Mouse (Mus musculus): ENCODE results near the gene Enox1. TPM values are rescaled to one million over a fixed set of nuclear protein-coding genes. Genes with fewer than 3 reads are reported as not detected.
"Not testable (repeated sequence)": the region's sequence is repeated elsewhere in the genome, so short reads cannot be mapped to it uniquely, and the experiment has no call there.

The Enox1 gene
- polyA plus RNA-seq, 1 experiment from 2014 or later = 0.09 TPM

GRCm38 (mm10) chr14:77524303-77524702, 367.7 kb downstream of the Enox1 start:
- Histone ChIP-seq H3K27ac (ENCODE audit: low read depth) (no peak overlapping the region), H3K9me3 (ENCODE audit: low read length) (no peaks in the 10 kb centered on the region), H3K4me1 (ENCODE audit: insufficient read depth) (peaks cover under 1% of the 10 kb centered on the region; the same call in 1 of the 2 replicates), H3K9ac (replicated peaks) (no peak overlapping the region), H3K36me3 (replicated peaks; ENCODE audit: insufficient read depth, low read length) (no peaks in the 10 kb centered on the region), H3K4me3 (ENCODE audit: low read depth, low read length) (no peak overlapping the region), H3K27me3 (ENCODE audit: insufficient read depth, low read length) (no peaks in the 10 kb centered on the region), H3K4me2 (ENCODE audit: low read depth, low read length) (no peak overlapping the region)
- WGBS (ENCODE audit: insufficient replicate concordance) = 32% methylated on average over 4 of the region's 4 CpGs
- TF ChIP-seq EP300 (IDR thresholded peaks at IDR 0.05; ENCODE audit: low read depth) (no peak), CTCF (IDR thresholded peaks at IDR 0.05; ENCODE audit: low read depth) (no peak)
- DNase-seq (no peak), ATAC-seq (no peak)

- H3K27me3 ChIP-seq (ENCODE audit: insufficient read depth, low read length) = no peaks in the 10 kb centered on the region
- H3K9ac ChIP-seq (replicated peaks) = no peak overlapping the region
- H3K27ac ChIP-seq (ENCODE audit: low read depth) = no peak overlapping the region
- no peaks in the 10 kb centered on the region for H3K36me3 ChIP-seq (replicated peaks; ENCODE audit: insufficient read depth, low read length)
- no peaks in the 10 kb centered on the region for H3K4me1 ChIP-seq (ENCODE audit: insufficient read depth)
- no peak for ATAC-seq
- no peak overlapping the region for H3K4me2 ChIP-seq (ENCODE audit: low read depth, low read length)
- WGBS (ENCODE audit: insufficient replicate concordance) = 71% methylated on average over 1 of the region's 1 CpGs
- no peaks in the 10 kb centered on the region for H3K9me3 ChIP-seq (ENCODE audit: low read length)
- DNase-seq = no peak
- no peak overlapping the region for H3K4me3 ChIP-seq (ENCODE audit: low read depth, low read length)
- TF ChIP-seq EP300 (IDR thresholded peaks at IDR 0.05; ENCODE audit: low read depth) (no peak), CTCF (IDR thresholded peaks at IDR 0.05; ENCODE audit: low read depth) (no peak)
Observed at GRCm38 (mm10) chr14:77526262-77526661, 369.7 kb downstream of the Enox1 start.

GRCm38 (mm10) chr14:77529201-77529600, 372.6 kb downstream of the Enox1 start:
- Histone ChIP-seq H3K9ac (replicated peaks) (no peak overlapping the region), H3K9me3 (ENCODE audit: low read length) (no peaks in the 10 kb centered on the region), H3K36me3 (replicated peaks; ENCODE audit: insufficient read depth, low read length) (no peaks in the 10 kb centered on the region), H3K4me1 (ENCODE audit: insufficient read depth) (no peaks in the 10 kb centered on the region), H3K4me3 (ENCODE audit: low read depth, low read length) (no peak overlapping the region), H3K4me2 (ENCODE audit: low read depth, low read length) (no peak overlapping the region), H3K27ac (ENCODE audit: low read depth) (no peak overlapping the region), H3K27me3 (ENCODE audit: insufficient read depth, low read length) (no peaks in the 10 kb centered on the region)
- ATAC-seq (no peak), DNase-seq (no peak)
- TF ChIP-seq CTCF (IDR thresholded peaks at IDR 0.05; ENCODE audit: low read depth) (no peak), EP300 (IDR thresholded peaks at IDR 0.05; ENCODE audit: low read depth) (no peak)
- 84% methylated on average over 9 of the region's 9 CpGs for WGBS (ENCODE audit: insufficient replicate concordance)

- Histone ChIP-seq H3K4me2 (ENCODE audit: low read depth, low read length) (no peak overlapping the region), H3K4me1 (ENCODE audit: insufficient read depth) (no peaks in the 10 kb centered on the region), H3K9ac (replicated peaks) (no peak overlapping the region), H3K27ac (ENCODE audit: low read depth) (no peak overlapping the region), H3K36me3 (replicated peaks; ENCODE audit: insufficient read depth, low read length) (no peaks in the 10 kb centered on the region), H3K4me3 (ENCODE audit: low read depth, low read length) (no peak overlapping the region), H3K9me3 (ENCODE audit: low read length) (no peaks in the 10 kb centered on the region), H3K27me3 (ENCODE audit: insufficient read depth, low read length) (no peaks in the 10 kb centered on the region)
- 74% methylated on average over 5 of the region's 5 CpGs for WGBS (ENCODE audit: insufficient replicate concordance)
- ATAC-seq (no peak), DNase-seq (no peak)
- TF ChIP-seq CTCF (IDR thresholded peaks at IDR 0.05; ENCODE audit: low read depth) (no peak), EP300 (IDR thresholded peaks at IDR 0.05; ENCODE audit: low read depth) (no peak)
Observed at GRCm38 (mm10) chr14:77529621-77530020, 373.1 kb downstream of the Enox1 start.

- Histone ChIP-seq H3K27ac (ENCODE audit: low read depth) (no peak overlapping the region), H3K36me3 (replicated peaks; ENCODE audit: insufficient read depth, low read length) (no peaks in the 10 kb centered on the region), H3K4me2 (ENCODE audit: low read depth, low read length) (no peak overlapping the region), H3K4me1 (ENCODE audit: insufficient read depth) (no peaks in the 10 kb centered on the region), H3K9me3 (ENCODE audit: low read length) (no peaks in the 10 kb centered on the region), H3K27me3 (ENCODE audit: insufficient read depth, low read length) (no peaks in the 10 kb centered on the region), H3K4me3 (ENCODE audit: low read depth, low read length) (no peak overlapping the region), H3K9ac (replicated peaks) (no peak overlapping the region)
- DNase-seq (peak; percentile 22), ATAC-seq (no peak)
- TF ChIP-seq EP300 (IDR thresholded peaks at IDR 0.05; ENCODE audit: low read depth) (no peak), CTCF (IDR thresholded peaks at IDR 0.05; ENCODE audit: low read depth) (peak; percentile 36)
- 41% methylated on average over 5 of the region's 5 CpGs for WGBS (ENCODE audit: insufficient replicate concordance)
Observed at GRCm38 (mm10) chr14:77533638-77534037, 377.1 kb downstream of the Enox1 start.

GRCm38 (mm10) chr14:77534120-77534519, 377.6 kb downstream of the Enox1 start:
- Histone ChIP-seq H3K4me3 (ENCODE audit: low read depth, low read length) (no peak overlapping the region), H3K9ac (replicated peaks) (no peak overlapping the region), H3K27me3 (ENCODE audit: insufficient read depth, low read length) (no peaks in the 10 kb centered on the region), H3K9me3 (ENCODE audit: low read length) (no peaks in the 10 kb centered on the region), H3K4me2 (ENCODE audit: low read depth, low read length) (no peak overlapping the region), H3K4me1 (ENCODE audit: insufficient read depth) (no peaks in the 10 kb centered on the region), H3K27ac (ENCODE audit: low read depth) (no peak overlapping the region), H3K36me3 (replicated peaks; ENCODE audit: insufficient read depth, low read length) (no peaks in the 10 kb centered on the region)
- TF ChIP-seq CTCF (IDR thresholded peaks at IDR 0.05; ENCODE audit: low read depth) = no peak
- TF ChIP-seq EP300 (IDR thresholded peaks at IDR 0.05; ENCODE audit: low read depth) = no peak
- no peak for DNase-seq
- WGBS (ENCODE audit: insufficient replicate concordance) = 83% methylated on average over 7 of the region's 7 CpGs
- no peak for ATAC-seq

- H3K4me2 ChIP-seq (ENCODE audit: low read depth, low read length) = no peak overlapping the region
- H3K27ac ChIP-seq (ENCODE audit: low read depth) = no peak overlapping the region
- WGBS (ENCODE audit: insufficient replicate concordance) = 48% methylated on average over 2 of the region's 2 CpGs
- H3K9ac ChIP-seq (replicated peaks) = no peak overlapping the region
- TF ChIP-seq EP300 (IDR thresholded peaks at IDR 0.05; ENCODE audit: low read depth) = no peak
- no peak for TF ChIP-seq CTCF (IDR thresholded peaks at IDR 0.05; ENCODE audit: low read depth)
- no peaks in the 10 kb centered on the region for H3K36me3 ChIP-seq (replicated peaks; ENCODE audit: insufficient read depth, low read length)
- ATAC-seq (no peak), DNase-seq (no peak)
- H3K4me1 ChIP-seq (ENCODE audit: insufficient read depth) = no peaks in the 10 kb centered on the region
- no peaks in the 10 kb centered on the region for H3K9me3 ChIP-seq (ENCODE audit: low read length)
- no peak overlapping the region for H3K4me3 ChIP-seq (ENCODE audit: low read depth, low read length)
- H3K27me3 ChIP-seq (ENCODE audit: insufficient read depth, low read length) = no peaks in the 10 kb centered on the region
Observed at GRCm38 (mm10) chr14:77536592-77536991, 380.0 kb downstream of the Enox1 start.

GRCm38 (mm10) chr14:77539563-77539962, 383.0 kb downstream of the Enox1 start:
- 0 out of 2 replicates have a peak, but pooled peaks have one; percentile 38 for ATAC-seq
- 58% methylated on average over 21 of the region's 21 CpGs for WGBS (ENCODE audit: insufficient replicate concordance)

More at GRCm38 (mm10) chr14:77539563-77539962, 383.0 kb downstream of the Enox1 start:
- H3K9ac ChIP-seq (replicated peaks); H3K4me1 ChIP-seq (ENCODE audit: insufficient read depth); H3K36me3 ChIP-seq (replicated peaks; ENCODE audit: insufficient read depth, low read length); H3K9me3 ChIP-seq (ENCODE audit: low read length); H3K4me3 ChIP-seq (ENCODE audit: low read depth, low read length); H3K27me3 ChIP-seq (ENCODE audit: insufficient read depth, low read length); DNase-seq; H3K4me2 ChIP-seq (ENCODE audit: low read depth, low read length); H3K27ac ChIP-seq (ENCODE audit: low read depth): not testable (repeated sequence)
